Mouse (Mus musculus) lung, embryonic 14.5 days (tissue): Measurements from ENCODE around the gene Ttll12. TPM values are rescaled to one million over a fixed set of nuclear protein-coding genes. Genes with fewer than 3 reads are reported as not detected.

ENCODE experiments used
- ATAC-seq: fragments of 200-750 bp; cut with Nextera tagmentation; 2 replicates; pipeline ENCODE4 v1.8.0; 2017; ENCODE audit warnings: mild to moderate bottlenecking, moderate TSS enrichment, moderate library complexity; ENCODE audit not compliant: insufficient read depth
- DNase-seq: peaks from one replicate; pipeline ENCODE4 v3.0.0-alpha.2; 2015
- H3K27ac ChIP-seq: fragments of 300-500 bp; sonication (generic); 2 replicates; pipeline ENCODE4 v1.5.1; 2014; ENCODE audit warnings: low read depth, mild to moderate bottlenecking, moderate library complexity
- H3K27me3 ChIP-seq: fragments of 300-500 bp; sonication (generic); 2 replicates; pipeline ENCODE4 v1.6.1; 2014; ENCODE audit warnings: low read length, control low read depth; ENCODE audit not compliant: insufficient read depth
- H3K36me3 ChIP-seq: fragments of 300-500 bp; sonication (generic); 2 replicates; pipeline ENCODE4 v1.6.1; 2014; ENCODE audit warnings: control low read depth; ENCODE audit not compliant: insufficient read depth
- H3K4me1 ChIP-seq: fragments of 300-500 bp; sonication (generic); 2 replicates; pipeline ENCODE4 v1.6.1; 2014; ENCODE audit warnings: antibody characterized with exemption, control low read depth; ENCODE audit not compliant: insufficient read depth
- H3K4me2 ChIP-seq: fragments of 300-500 bp; sonication (generic); 2 replicates; pipeline ENCODE4 v1.6.1; 2014; ENCODE audit warnings: mild to moderate bottlenecking
- H3K4me3 ChIP-seq: fragments of 300-500 bp; sonication (generic); 2 replicates; pipeline ENCODE4 v1.5.1; 2014; ENCODE audit warnings: low read depth, low read length
- H3K9ac ChIP-seq: fragments of 300-500 bp; sonication (generic); 2 replicates; pipeline ENCODE4 v1.6.1; 2014
- H3K9me3 ChIP-seq: fragments of 300-500 bp; sonication (generic); 2 replicates; pipeline ENCODE4 v1.6.1; 2016; ENCODE audit warnings: low read depth, low read length, control low read depth
- CTCF ChIP-seq: IDR thresholded peaks from 2 replicates; pipeline ENCODE4 v1.5.1; 2016; ENCODE audit warnings: antibody characterized with exemption, low read depth
- WGBS: fragments of 180-500 bp; shearing (Covaris S2); extraction: QIAGEN DNeasy Blood & Tissue Kit; methylation state at CpG from one replicate; pipeline ENCODE4 v1.1.7; 2014; 5-methylcytosine and 5-hydroxymethylcytosine counted together
- polyA plus RNA-seq: library from polyadenylated mRNA; unstranded; fragments of >200 nt; fragmentation: Nextera tagmentation; extraction: Ambion mirVana; gene quantifications from 2 replicates; pipeline ENCODE4 v1.2.1, GENCODE M21; 2014

Ttll12 gene
- polyA plus RNA-seq, 1 experiment from 2014 or later, result 43.5 TPM

- Histone ChIP-seq H3K36me3 (peaks cover 95% of the 10 kb centered on the region), H3K4me3 (no peak overlapping the region), H3K9me3 (no peaks in the 10 kb centered on the region), H3K27ac (no peak overlapping the region), H3K9ac (no peak overlapping the region), H3K4me1 (no peaks in the 10 kb centered on the region), H3K4me2 (no peak overlapping the region), H3K27me3 (no peaks in the 10 kb centered on the region)
- DNase-seq, result peak; percentile 53
- ATAC-seq, result no peak
- TF ChIP-seq CTCF, result peak; percentile 49
- WGBS, result 79% methylated on average over 8 of the region's 8 CpGs
These were observed 11.4 kb downstream of the Ttll12 start for GRCm38 (mm10) chr15:83583419-83584156.

- no peak overlapping the region for H3K9ac ChIP-seq
- WGBS, result 68% methylated on average over 4 of the region's 4 CpGs
- H3K4me2 ChIP-seq, result no peak overlapping the region
- peaks cover 94% of the 10 kb centered on the region for H3K36me3 ChIP-seq
- H3K4me3 ChIP-seq, result no peak overlapping the region
- no peak for DNase-seq
- no peak overlapping the region for H3K27ac ChIP-seq
- H3K9me3 ChIP-seq, result no peaks in the 10 kb centered on the region
- TF ChIP-seq CTCF, result no peak
- H3K4me1 ChIP-seq, result no peaks in the 10 kb centered on the region
- no peaks in the 10 kb centered on the region for H3K27me3 ChIP-seq
- no peak for ATAC-seq
These were observed 12.0 kb downstream of the Ttll12 start for GRCm38 (mm10) chr15:83582931-83583330.

GRCm38 (mm10) chr15:83576651-83577050 is 18.3 kb downstream of the Ttll12 start:
- Histone ChIP-seq H3K27ac (no peak overlapping the region), H3K9me3 (no peaks in the 10 kb centered on the region), H3K9ac (no peak overlapping the region), H3K4me1 (no peaks in the 10 kb centered on the region), H3K4me3 (no peak overlapping the region), H3K27me3 (no peaks in the 10 kb centered on the region), H3K4me2 (no peak overlapping the region), H3K36me3 (peaks cover 71% of the 10 kb centered on the region)
- ATAC-seq (no peak), DNase-seq (no peak)
- WGBS, result 83% methylated on average over 9 of the region's 9 CpGs
- TF ChIP-seq CTCF, result no peak

GRCm38 (mm10) chr15:83575543-83575942 is 19.4 kb downstream of the Ttll12 start:
- H3K4me3 ChIP-seq, result no peak overlapping the region
- WGBS, result 81% methylated on average over 8 of the region's 8 CpGs

GRCm38 (mm10) chr15:83574731-83575351 is 20.1 kb downstream of the Ttll12 start:
- DNase-seq, result peak; percentile 18
- Histone ChIP-seq H3K27ac (no peak overlapping the region), H3K4me1 (no peaks in the 10 kb centered on the region), H3K36me3 (peaks cover 52% of the 10 kb centered on the region), H3K9me3 (no peaks in the 10 kb centered on the region), H3K9ac (no peak overlapping the region), H3K27me3 (no peaks in the 10 kb centered on the region), H3K4me3 (no peak overlapping the region), H3K4me2 (no peak overlapping the region)
- 71% methylated on average over 6 of the region's 6 CpGs for WGBS
- TF ChIP-seq CTCF, result no peak
- ATAC-seq, result no peak

More at GRCm38 (mm10) chr15:83575543-83575942, 19.4 kb downstream of the Ttll12 start:
- H3K36me3 ChIP-seq, result peaks cover 59% of the 10 kb centered on the region
- TF ChIP-seq CTCF, result no peak
- no peaks in the 10 kb centered on the region for H3K4me1 ChIP-seq
- H3K27ac ChIP-seq, result no peak overlapping the region
- no peak overlapping the region for H3K9ac ChIP-seq
- ATAC-seq (no peak), DNase-seq (no peak)
- H3K9me3 ChIP-seq, result no peaks in the 10 kb centered on the region
- H3K27me3 ChIP-seq, result no peaks in the 10 kb centered on the region
- no peak overlapping the region for H3K4me2 ChIP-seq

GRCm38 (mm10) chr15:83573606-83574005 is 21.4 kb downstream of the Ttll12 start:
- Histone ChIP-seq H3K27ac (no peak overlapping the region), H3K36me3 (peaks cover 40% of the 10 kb centered on the region), H3K4me1 (no peaks in the 10 kb centered on the region), H3K9me3 (no peaks in the 10 kb centered on the region), H3K4me2 (no peak overlapping the region), H3K4me3 (no peak overlapping the region), H3K27me3 (no peaks in the 10 kb centered on the region), H3K9ac (no peak overlapping the region)
- ATAC-seq (no peak), DNase-seq (no peak)
- 91% methylated on average over 12 of the region's 12 CpGs for WGBS
- TF ChIP-seq CTCF, result no peak

GRCm38 (mm10) chr15:83572132-83572531 is 22.8 kb downstream of the Ttll12 start:
- Histone ChIP-seq H3K9me3 (no peaks in the 10 kb centered on the region), H3K36me3 (peaks cover 27% of the 10 kb centered on the region), H3K4me2 (no peak overlapping the region), H3K4me3 (no peak overlapping the region), H3K27me3 (no peaks in the 10 kb centered on the region), H3K4me1 (no peaks in the 10 kb centered on the region), H3K27ac (no peak overlapping the region), H3K9ac (no peak overlapping the region)
- 76% methylated on average over 4 of the region's 4 CpGs for WGBS
- TF ChIP-seq CTCF, result no peak
- DNase-seq, result no peak
- ATAC-seq, result no peak
